In genomic region chr17:15830766-15831644, GRCm38 (mm10) we compare ENCODE assay signal across 8 mouse cellular contexts. TPM values are rescaled to one million over a fixed set of nuclear protein-coding genes. Genes with fewer than 3 reads are reported as not detected.
DNase-seq lines count a peak whose midpoint lies in the region; ATAC-seq and TF ChIP-seq lines count a peak whose summit lies in the region.

TSS of gene Rgmb (minus strand) at chr17:15831039.

- H3K9ac ChIP-seq in embryonic facial prominence, embryonic 11.5 days (replicated peaks; ENCODE audit: low read length), result peak within 1 kb of the TSS; percentile 77
- peak within 1 kb of the TSS; percentile 83 for H3K9ac ChIP-seq in heart, embryonic 13.5 days
- H3K9ac ChIP-seq in liver, postnatal 0 days (replicated peaks), result no peak within 1 kb of the TSS; the same call in 1 of the 2 replicates

- H3K27me3 ChIP-seq in Patski, result peaks cover 14% of the 10 kb centered on the region
- no peaks in the 10 kb centered on the region for H3K27me3 ChIP-seq in embryonic facial prominence, embryonic 11.5 days (ENCODE audit: control insufficient read depth, insufficient read depth, low read length)
- peaks cover 17% of the 10 kb centered on the region for H3K27me3 ChIP-seq in heart, embryonic 13.5 days (replicated peaks)
- H3K27me3 ChIP-seq in liver, postnatal 0 days (ENCODE audit: insufficient read depth, low read length), result peaks cover 56% of the 10 kb centered on the region
- H3K27me3 ChIP-seq in testis, adult 2 months (ENCODE audit: control insufficient read depth, insufficient read depth, low read length), result peaks cover 4% of the 10 kb centered on the region

- DNase-seq in cerebellum, adult 11-12 months, result peak; percentile 43
- DNase-seq in cerebellum, adult 11 months, result no peak
- DNase-seq in Patski (ENCODE audit: low read depth, low spot score), result no peak
- peak; percentile 36 for DNase-seq in embryonic facial prominence, embryonic 11.5 days (ENCODE audit: low spot score)
- DNase-seq in kidney, postnatal 10 days, result peak; percentile 53
- DNase-seq in liver, postnatal 0 days, result peak; percentile 20

- peak within 1 kb of the TSS; percentile 80 for H3K27ac ChIP-seq in embryonic facial prominence, embryonic 11.5 days (replicated peaks; ENCODE audit: low read depth, low read length)
- peak within 1 kb of the TSS; percentile 48 for H3K27ac ChIP-seq in heart, embryonic 13.5 days (replicated peaks)
- no peak within 1 kb of the TSS for H3K27ac ChIP-seq in liver, postnatal 0 days (ENCODE audit: low read depth)
- H3K27ac ChIP-seq in testis, adult 2 months (ENCODE audit: control insufficient read depth, insufficient read depth, low read depth, low read length), result no peak within 1 kb of the TSS

- H3K36me3 ChIP-seq in embryonic facial prominence, embryonic 11.5 days (replicated peaks; ENCODE audit: control insufficient read depth, insufficient read depth, low read depth, low read length), result no peaks in the 10 kb centered on the region
- no peaks in the 10 kb centered on the region for H3K36me3 ChIP-seq in heart, embryonic 13.5 days
- H3K36me3 ChIP-seq in liver, postnatal 0 days (replicated peaks; ENCODE audit: insufficient read depth, low read length), result no peaks in the 10 kb centered on the region
- H3K36me3 ChIP-seq in testis, adult 2 months (ENCODE audit: control insufficient read depth, insufficient read depth, low read length), result no peaks in the 10 kb centered on the region

- H3K9me3 ChIP-seq in embryonic facial prominence, embryonic 11.5 days (replicated peaks; ENCODE audit: control insufficient read depth, low read length), result no peaks in the 10 kb centered on the region
- no peaks in the 10 kb centered on the region for H3K9me3 ChIP-seq in heart, embryonic 13.5 days
- H3K9me3 ChIP-seq in liver, postnatal 0 days (ENCODE audit: low read length), result no peaks in the 10 kb centered on the region

- TF ChIP-seq POLR2A in testis, adult 2 months (IDR thresholded peaks at IDR 0.05; ENCODE audit: control insufficient read depth, low read depth, low read length), result no peak

- CTCF ChIA-PET in Patski (lab: Charles Lee), result interaction anchor here (1.2 kb wide), 1 partner anchor 128 kb away, joined by 3 read pairs; no protein-coding TSS in a partner anchor

- POLR2A ChIA-PET in Patski (lab: Charles Lee), result interaction anchor here (0.8 to 1.0 kb wide), 2 partner anchors 26 to 126 kb away, joined by 3 read pairs; partner anchors contain the start of gene Chd1

- peak within 1 kb of the TSS; percentile 59 for H3K4me3 ChIP-seq in embryonic facial prominence, embryonic 11.5 days (ENCODE audit: low read depth, low read length)
- peak within 1 kb of the TSS; percentile 72 for H3K4me3 ChIP-seq in heart, embryonic 13.5 days
- H3K4me3 ChIP-seq in liver, postnatal 0 days (ENCODE audit: low read depth, low read length), result peak within 1 kb of the TSS; percentile 48
- H3K4me3 ChIP-seq in testis, adult 2 months (ENCODE audit: control insufficient read depth, low read depth, low read length), result peak within 1 kb of the TSS; percentile 75

- H3K4me1 ChIP-seq in embryonic facial prominence, embryonic 11.5 days (ENCODE audit: control insufficient read depth, insufficient read depth, low read length), result no peaks in the 10 kb centered on the region; the same call in none of the 2 replicates
- H3K4me1 ChIP-seq in heart, embryonic 13.5 days, result peaks cover 20% of the 10 kb centered on the region
- peaks cover 20% of the 10 kb centered on the region for H3K4me1 ChIP-seq in liver, postnatal 0 days (ENCODE audit: insufficient read depth)
- peaks cover 17% of the 10 kb centered on the region for H3K4me1 ChIP-seq in testis, adult 2 months (ENCODE audit: control insufficient read depth, insufficient read depth, low read length)

- WGBS in embryonic facial prominence, embryonic 11.5 days, result 1% methylated on average over 55 of the region's 55 CpGs
- under 1% methylated on average over 54 of the region's 55 CpGs for WGBS in heart, embryonic 13.5 days
- WGBS in liver, postnatal 0 days (ENCODE audit: insufficient replicate concordance), result 3% methylated on average over 54 of the region's 55 CpGs

- ATAC-seq in Patski, result peak; percentile 27
- peak; percentile 49 for ATAC-seq in embryonic facial prominence, embryonic 11.5 days (replicated peaks; ENCODE audit: insufficient number of reproducible peaks, low FRiP score, low TSS enrichment, low read depth)
- no peak for ATAC-seq in heart, embryonic 13.5 days (ENCODE audit: extremely low read depth, insufficient number of reproducible peaks, low FRiP score, low TSS enrichment)
- ATAC-seq in liver, postnatal 0 days, result no peak

- no peak for TF ChIP-seq EP300 in liver, postnatal 0 days (IDR thresholded peaks at IDR 0.05; ENCODE audit: low read depth)

- in situ Hi-C loops in Patski (cut with MboI; ENCODE audit: low pct_unique_long_range_greater_than_20kb), result no loop called here

- peak within 1 kb of the TSS; percentile 91 for H3K4me2 ChIP-seq in embryonic facial prominence, embryonic 11.5 days (ENCODE audit: low read depth, low read length)
- peak within 1 kb of the TSS; percentile 98 for H3K4me2 ChIP-seq in heart, embryonic 13.5 days
- H3K4me2 ChIP-seq in liver, postnatal 0 days (ENCODE audit: low read depth, low read length), result peak within 1 kb of the TSS; percentile 75

- TF ChIP-seq CTCF in Patski (IDR thresholded peaks at IDR 0.05), result no peak
- no peak for TF ChIP-seq CTCF in liver, postnatal 0 days (IDR thresholded peaks at IDR 0.05; ENCODE audit: low read depth)
- no peak for TF ChIP-seq CTCF in testis, adult 2 months (IDR thresholded peaks at IDR 0.05; ENCODE audit: control insufficient read depth, insufficient read depth, insufficient replicate concordance, low read depth, low read length)

RNA-seq across cellular contexts. Expression of gene Rgmb, which starts in this region (rescaled TPM):
- polyA plus RNA-seq in Patski (2021), result 14.1 TPM
- polyA plus RNA-seq in embryonic facial prominence, embryonic 11.5 days (2014; fragmentation: Nextera tagmentation; extraction: Ambion mirVana), result 26.0 and 28.9 TPM in 2 replicates
- 8.4 and 9.8 TPM in 2 replicates for polyA plus RNA-seq in heart, embryonic 13.5 days (2015; fragmentation: Nextera tagmentation; extraction: Ambion mirVana)
- polyA plus RNA-seq in liver, postnatal 0 days (2015; fragmentation: Nextera tagmentation; extraction: Ambion mirVana), result 1.3 and 1.6 TPM in 2 replicates
- polyA plus RNA-seq in testis, adult 2 months (2012; rRNA removed), result 3.4 and 4.6 TPM in 2 replicates

Comparison
In these comparisons a context has a peak if more than half of its experiments do, and no peak if none do; other contexts are left out.
1. DNase-seq: peak in cerebellum, adult 11-12 months (single experiment), embryonic facial prominence, embryonic 11.5 days (single experiment), kidney, postnatal 10 days (single experiment) and liver, postnatal 0 days (single experiment); none in cerebellum, adult 11 months (single experiment) and Patski (single experiment).
2. ATAC-seq: peak in Patski (single experiment) and embryonic facial prominence, embryonic 11.5 days (single experiment); none in heart, embryonic 13.5 days (single experiment) and liver, postnatal 0 days (single experiment).
3. H3K27ac ChIP-seq: peak in embryonic facial prominence, embryonic 11.5 days (single experiment) and heart, embryonic 13.5 days (single experiment); none in liver, postnatal 0 days (single experiment) and testis, adult 2 months (single experiment).
4. Peak in every context shown above with its lines, with median percentiles within 50 percentile points of each other: H3K4me2 ChIP-seq and H3K4me3 ChIP-seq.